Mouse (Mus musculus) embryonic facial prominence, embryonic 13.5 days (tissue): ENCODE measurements at regions not wholly inside any gene's neighbourhood (a gene's known extent, or its start where the extent isn't known, plus 50 kb on each side); places are given as distances from the start of the nearest gene placed in this dataset.

Experiments
- ATAC-seq: fragments of 200-750 bp; cut with Nextera tagmentation; 2 replicates; pipeline ENCODE4 v1.8.0; 2017; ENCODE audit warnings: low read depth; ENCODE audit not compliant: insufficient number of reproducible peaks, insufficient read depth, low FRiP score, low TSS enrichment
- H3K27ac ChIP-seq: fragments of 300-500 bp; sonication (generic); 2 replicates; pipeline ENCODE4 v1.5.1; 2015; ENCODE audit warnings: moderate library complexity, mild to moderate bottlenecking, inconsistent platforms
- H3K27me3 ChIP-seq: fragments of 300-500 bp; sonication (generic); 2 replicates; pipeline ENCODE4 v1.6.1; 2015; ENCODE audit warnings: mild to moderate bottlenecking, inconsistent platforms
- H3K36me3 ChIP-seq: fragments of 300-500 bp; sonication (generic); 2 replicates; pipeline ENCODE4 v1.6.1; 2015; ENCODE audit warnings: mild to moderate bottlenecking, inconsistent platforms
- H3K4me1 ChIP-seq: fragments of 300-500 bp; sonication (generic); 2 replicates; pipeline ENCODE4 v1.6.1; 2015; ENCODE audit warnings: inconsistent platforms
- H3K4me2 ChIP-seq: fragments of 300-500 bp; sonication (generic); 2 replicates; pipeline ENCODE4 v1.6.1; 2015; ENCODE audit warnings: moderate library complexity, mild to moderate bottlenecking, inconsistent platforms
- H3K4me3 ChIP-seq: fragments of 300-500 bp; sonication (generic); 2 replicates; pipeline ENCODE4 v1.5.1; 2015; ENCODE audit warnings: mild to moderate bottlenecking, inconsistent platforms
- H3K9ac ChIP-seq: fragments of 300-500 bp; sonication (generic); 2 replicates; pipeline ENCODE4 v1.6.1; 2015; ENCODE audit warnings: mild to moderate bottlenecking, inconsistent platforms
- H3K9me3 ChIP-seq: fragments of 300-500 bp; sonication (generic); 2 replicates; pipeline ENCODE4 v1.6.1; 2016; ENCODE audit warnings: inconsistent platforms
- WGBS: fragments of 180-500 bp; shearing (Covaris S2); methylation state at CpG from one replicate; pipeline ENCODE4 v1.1.7; 2015; ENCODE audit warnings: mixed read lengths; 5-methylcytosine and 5-hydroxymethylcytosine counted together

- Histone ChIP-seq H3K36me3 (no peaks in the 10 kb centered on the region), H3K4me3 (no peak overlapping the region), H3K9me3 (no peaks in the 10 kb centered on the region), H3K27me3 (no peaks in the 10 kb centered on the region), H3K27ac (no peak overlapping the region; the same call in 1 of the 2 replicates), H3K4me1 (peaks cover 17% of the 10 kb centered on the region), H3K9ac (no peak overlapping the region), H3K4me2 (peak overlapping the region; percentile 9; the same call in 1 of the 2 replicates)
- no peak for ATAC-seq
- WGBS = 61% methylated on average over 15 of the region's 15 CpGs
These were observed 389.6 kb upstream of the Adgrl2 start for GRCm38 (mm10) chr3:149379866-149380472.

DNA sequence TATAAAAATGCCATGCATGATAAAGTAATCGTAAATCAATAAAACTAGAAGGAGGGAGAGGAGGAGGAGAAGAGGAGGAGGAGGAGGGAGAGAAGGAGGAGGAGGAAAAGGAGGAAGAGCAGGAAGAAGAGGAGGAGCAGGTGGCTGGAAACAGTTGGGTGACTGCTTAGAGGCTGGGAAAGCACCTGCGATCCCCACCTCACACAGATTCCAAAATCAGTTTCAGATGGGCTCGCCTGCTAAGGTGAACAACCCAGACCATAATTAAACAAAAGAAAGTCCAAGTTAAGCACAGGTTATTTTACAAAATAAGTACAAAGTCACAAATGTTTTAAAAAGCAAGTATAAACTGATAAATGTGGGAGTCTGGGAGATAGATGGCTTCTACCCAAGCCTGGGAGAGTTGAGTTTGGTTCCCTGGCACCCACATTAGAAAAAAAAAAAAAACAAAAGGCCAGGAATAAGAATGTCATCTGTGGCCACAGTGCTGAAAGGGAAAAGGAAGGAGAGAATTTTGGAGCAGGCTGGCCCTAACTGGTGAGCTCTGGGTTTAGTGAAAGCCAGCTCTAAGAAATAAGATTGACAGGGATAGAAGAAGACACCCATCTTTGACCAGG is 389.0 kb upstream of the Adgrl2 start:
- no peak for ATAC-seq
- Histone ChIP-seq H3K9ac (no peak overlapping the region), H3K36me3 (no peaks in the 10 kb centered on the region), H3K4me1 (peaks cover 17% of the 10 kb centered on the region), H3K4me2 (no peak overlapping the region), H3K27me3 (no peaks in the 10 kb centered on the region), H3K4me3 (no peak overlapping the region), H3K27ac (no peak overlapping the region), H3K9me3 (no peaks in the 10 kb centered on the region)
- 80% methylated on average over 3 of the region's 3 CpGs for WGBS

- WGBS = 73% methylated on average over 5 of the region's 5 CpGs
- no peaks in the 10 kb centered on the region for H3K9me3 ChIP-seq
- H3K27ac ChIP-seq = no peak overlapping the region
- no peak overlapping the region for H3K9ac ChIP-seq
- ATAC-seq = no peak
- H3K36me3 ChIP-seq = no peaks in the 10 kb centered on the region
- no peaks in the 10 kb centered on the region for H3K4me1 ChIP-seq
- no peaks in the 10 kb centered on the region for H3K27me3 ChIP-seq
- no peak overlapping the region for H3K4me3 ChIP-seq
- no peak overlapping the region for H3K4me2 ChIP-seq
These were observed 381.1 kb upstream of the Adgrl2 start for GRCm38 (mm10) chr3:149371439-149371838.

- no peaks in the 10 kb centered on the region for H3K36me3 ChIP-seq
- no peaks in the 10 kb centered on the region for H3K27me3 ChIP-seq
- H3K4me3 ChIP-seq = no peak overlapping the region
- no peak overlapping the region for H3K9ac ChIP-seq
- H3K4me1 ChIP-seq = no peaks in the 10 kb centered on the region
- WGBS = 81% methylated on average over 6 of the region's 6 CpGs
- no peak overlapping the region for H3K27ac ChIP-seq
- no peaks in the 10 kb centered on the region for H3K9me3 ChIP-seq
- H3K4me2 ChIP-seq = no peak overlapping the region
- ATAC-seq = no peak
These were observed 380.3 kb upstream of the Adgrl2 start for GRCm38 (mm10) chr3:149370517-149371227.

DNA sequence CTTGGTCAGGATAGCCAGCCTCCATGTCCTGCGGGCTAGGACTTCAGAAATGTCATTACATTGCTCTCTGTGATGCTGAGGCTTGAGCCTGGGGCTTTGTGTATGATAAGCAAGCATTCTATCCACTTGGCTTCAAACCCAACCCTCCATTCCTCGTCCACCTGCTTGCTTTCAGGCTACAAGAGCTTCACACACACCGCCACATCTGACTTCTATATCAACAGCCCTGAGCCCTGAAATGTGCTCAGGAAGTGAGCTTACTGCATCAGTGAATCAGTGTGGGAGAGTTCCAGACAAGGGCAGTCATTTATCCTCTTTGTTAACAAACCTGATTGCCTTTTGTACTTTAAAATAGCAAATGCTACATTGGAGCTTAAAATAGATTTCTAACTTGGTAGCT is 377.5 kb upstream of the Adgrl2 start:
- Histone ChIP-seq H3K4me1 (no peaks in the 10 kb centered on the region), H3K36me3 (no peaks in the 10 kb centered on the region), H3K9me3 (no peaks in the 10 kb centered on the region), H3K4me3 (no peak overlapping the region), H3K9ac (no peak overlapping the region), H3K4me2 (no peak overlapping the region), H3K27me3 (no peaks in the 10 kb centered on the region), H3K27ac (no peak overlapping the region)
- 64% methylated on average over 3 of the region's 3 CpGs for WGBS
- ATAC-seq = no peak

DNA sequence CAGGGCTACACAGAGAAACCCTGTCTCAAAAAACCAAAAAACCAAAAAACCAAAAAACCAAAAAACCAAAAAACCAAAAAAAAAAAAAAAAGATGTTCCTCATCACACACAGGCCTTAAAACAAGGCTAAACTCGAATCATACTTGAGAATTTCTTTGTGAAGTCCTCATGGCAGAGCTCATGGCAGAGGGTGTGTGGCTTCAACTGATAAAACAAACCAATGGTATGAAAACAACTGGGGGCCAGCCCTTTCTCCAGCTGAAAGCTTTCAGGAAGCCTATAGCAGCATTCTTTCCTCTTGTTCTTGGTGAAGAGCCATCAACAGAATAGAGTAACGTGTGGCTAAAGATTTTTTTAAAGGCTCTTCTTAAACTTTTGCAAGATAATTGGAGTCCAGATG is 369.8 kb upstream of the Adgrl2 start:
- Histone ChIP-seq H3K4me2 (no peak overlapping the region), H3K27me3 (no peaks in the 10 kb centered on the region), H3K9me3 (no peaks in the 10 kb centered on the region), H3K4me1 (peaks cover 19% of the 10 kb centered on the region), H3K27ac (no peak overlapping the region), H3K9ac (no peak overlapping the region), H3K4me3 (no peak overlapping the region), H3K36me3 (no peaks in the 10 kb centered on the region)
- no peak for ATAC-seq
- WGBS = 73% methylated on average over 2 of the region's 2 CpGs

GRCm38 (mm10) chr3:149358570-149359193 is 368.3 kb upstream of the Adgrl2 start:
- Histone ChIP-seq H3K4me2 (no peak overlapping the region; the same call in 1 of the 2 replicates), H3K27ac (no peak overlapping the region), H3K9me3 (no peaks in the 10 kb centered on the region), H3K4me3 (no peak overlapping the region), H3K36me3 (no peaks in the 10 kb centered on the region), H3K27me3 (no peaks in the 10 kb centered on the region), H3K9ac (no peak overlapping the region), H3K4me1 (peaks cover 19% of the 10 kb centered on the region)
- WGBS = 29% methylated on average over 6 of the region's 6 CpGs
- no peak for ATAC-seq

- peak overlapping the region; percentile 28 for H3K4me2 ChIP-seq
- 48% methylated on average over 14 of the region's 14 CpGs for WGBS
These were observed 367.7 kb upstream of the Adgrl2 start for GRCm38 (mm10) chr3:149357903-149358569.

DNA sequence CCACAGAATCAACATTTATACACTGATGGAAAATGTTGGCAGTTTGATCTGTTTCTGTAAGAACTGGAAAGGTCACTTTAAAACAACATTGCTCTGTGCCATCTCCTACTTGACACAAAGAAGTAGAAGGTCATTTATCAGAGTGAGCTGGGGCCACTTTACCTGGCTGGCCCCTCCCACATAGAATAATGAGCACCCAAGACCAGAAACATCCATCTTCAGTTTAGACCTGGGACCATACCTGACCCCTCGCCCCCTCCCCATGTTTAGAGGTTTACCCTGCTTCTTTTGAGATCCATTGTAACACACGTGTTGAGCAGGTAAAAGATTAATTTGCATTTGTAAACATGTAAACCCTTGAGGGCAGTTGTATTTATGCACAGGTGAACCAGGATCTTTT is 366.8 kb upstream of the Adgrl2 start:
- 52% methylated on average over 2 of the region's 2 CpGs for whole genome bisulfite sequencing
- H3K36me3 ChIP-seq = no peaks in the 10 kb centered on the region
- H3K9me3 ChIP-seq = no peaks in the 10 kb centered on the region
- H3K27me3 ChIP-seq = no peaks in the 10 kb centered on the region
- no peak for ATAC-seq
- no peak overlapping the region for H3K4me2 ChIP-seq
- no peak overlapping the region for H3K9ac ChIP-seq
- H3K4me3 ChIP-seq = no peak overlapping the region
- H3K4me1 ChIP-seq = peaks cover 19% of the 10 kb centered on the region
- H3K27ac ChIP-seq = no peak overlapping the region

More at GRCm38 (mm10) chr3:149357903-149358569, 367.7 kb upstream of the Adgrl2 start:
- Histone ChIP-seq H3K36me3 (no peaks in the 10 kb centered on the region), H3K27ac (no peak overlapping the region), H3K9me3 (no peaks in the 10 kb centered on the region), H3K4me1 (peaks cover 19% of the 10 kb centered on the region), H3K27me3 (no peaks in the 10 kb centered on the region), H3K9ac (no peak overlapping the region), H3K4me3 (no peak overlapping the region)
- no peak for ATAC-seq

DNA sequence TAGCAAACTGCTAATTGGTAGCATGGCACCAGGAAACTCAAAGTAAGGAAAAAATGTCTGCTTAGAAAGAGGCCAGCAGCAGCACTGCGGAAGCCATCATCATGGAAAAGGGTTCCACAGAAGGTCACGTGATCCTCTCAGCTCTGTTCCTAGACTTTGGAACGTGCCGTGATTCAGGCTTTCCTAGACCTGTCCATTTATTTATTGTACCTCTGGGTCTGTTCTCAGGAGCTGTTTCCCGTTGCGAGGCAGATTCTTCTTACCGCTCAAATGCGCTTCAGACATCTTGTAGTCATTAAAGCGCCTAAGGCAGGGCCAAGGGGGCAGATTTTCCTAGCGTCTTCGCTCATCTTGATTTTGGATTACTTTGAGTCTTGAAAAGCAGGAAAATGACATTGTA is 365.0 kb upstream of the Adgrl2 start:
- Histone ChIP-seq H3K4me2 (no peak overlapping the region), H3K27me3 (no peaks in the 10 kb centered on the region), H3K4me1 (peaks cover 19% of the 10 kb centered on the region), H3K9me3 (no peaks in the 10 kb centered on the region), H3K4me3 (no peak overlapping the region), H3K9ac (no peak overlapping the region), H3K36me3 (no peaks in the 10 kb centered on the region), H3K27ac (no peak overlapping the region)
- ATAC-seq = no peak
- WGBS = 71% methylated on average over 11 of the region's 11 CpGs

GRCm38 (mm10) chr3:149353958-149354357 is 363.6 kb upstream of the Adgrl2 start:
- Histone ChIP-seq H3K9me3 (no peaks in the 10 kb centered on the region), H3K27ac (no peak overlapping the region), H3K9ac (no peak overlapping the region), H3K4me3 (no peak overlapping the region), H3K4me2 (no peak overlapping the region), H3K36me3 (no peaks in the 10 kb centered on the region), H3K4me1 (peaks cover 19% of the 10 kb centered on the region), H3K27me3 (no peaks in the 10 kb centered on the region)
- 91% methylated on average over 5 of the region's 5 CpGs for WGBS
- no peak for ATAC-seq
